Mouse (Mus musculus) spleen, postnatal 10 days (tissue): ENCODE data around the gene Gosr2.

Source experiments
- DNase-seq, 2 experiments: peaks; one replicate each; pipeline ENCODE4 v3.0.0; 2021 to 2022; ENCODE audit warnings: low spot score in 2 of 2

Gosr2 gene

DNA sequence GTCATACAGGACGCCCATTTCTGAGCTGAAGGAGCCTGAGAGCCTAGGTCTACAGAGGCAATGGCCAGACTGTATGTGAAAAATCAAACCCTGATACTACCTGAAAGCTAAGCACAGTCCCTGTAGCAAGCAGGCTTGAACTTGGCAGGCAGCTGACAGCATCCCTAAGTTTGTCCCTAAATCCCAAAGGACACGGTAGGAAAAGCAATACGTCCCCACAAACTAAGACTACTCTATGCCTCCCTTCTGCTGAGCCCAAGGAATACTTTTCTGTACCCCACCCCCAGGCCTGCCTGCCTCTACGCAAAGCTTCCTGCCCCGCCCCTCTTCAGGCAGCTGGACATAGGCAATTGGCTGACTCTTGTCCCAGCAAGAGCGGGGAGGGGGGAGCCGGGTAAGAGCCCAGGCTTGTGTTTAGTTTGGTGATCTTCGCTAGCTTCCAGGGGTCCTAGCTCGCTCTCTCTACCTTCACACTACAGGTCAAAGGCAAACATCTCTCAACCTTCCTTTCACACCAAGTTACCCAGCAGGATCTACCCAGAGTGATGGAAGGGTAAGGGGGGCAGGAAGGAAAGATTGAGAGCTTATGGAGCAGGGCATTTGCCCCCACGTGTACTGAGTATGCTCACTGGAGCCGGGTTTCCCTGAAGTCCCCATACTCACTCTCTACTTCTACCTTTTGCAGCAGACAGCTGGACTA lies 49.6 kb downstream of the Gosr2 start:
- no peak for DNase-seq

DNA sequence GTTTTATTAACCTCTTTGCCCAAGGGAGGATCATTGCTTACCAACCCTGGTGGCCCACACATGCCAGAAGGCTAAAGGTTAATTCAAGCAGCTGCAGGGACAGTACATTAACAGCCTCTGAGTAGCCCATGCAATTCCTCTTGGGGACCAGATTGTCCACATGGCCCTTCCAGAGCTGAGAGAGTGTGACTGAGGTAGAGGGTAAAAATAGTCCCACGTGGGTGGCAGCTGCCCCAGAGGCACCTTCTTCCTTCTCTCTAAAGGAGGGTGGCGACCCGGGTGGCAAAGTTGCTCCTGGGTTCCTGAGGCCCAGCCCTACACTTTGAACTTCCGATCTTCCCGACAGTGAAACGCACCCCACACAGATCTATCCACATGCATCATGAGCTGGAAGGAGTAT lies 51.4 kb downstream of the Gosr2 start:
- peak in 1 of 2 experiments; percentile 5 for DNase-seq

GRCm38 (mm10) chr11:103645731-103646130 lies 52.0 kb downstream of the Gosr2 start:
- no peak for DNase-seq

GRCm38 (mm10) chr11:103643211-103643610 lies 54.5 kb downstream of the Gosr2 start:
- DNase-seq = no peak

GRCm38 (mm10) chr11:103639407-103639946 lies 58.2 kb downstream of the Gosr2 start:
- peak in 1 of 2 experiments; percentile 48 for DNase-seq

DNA sequence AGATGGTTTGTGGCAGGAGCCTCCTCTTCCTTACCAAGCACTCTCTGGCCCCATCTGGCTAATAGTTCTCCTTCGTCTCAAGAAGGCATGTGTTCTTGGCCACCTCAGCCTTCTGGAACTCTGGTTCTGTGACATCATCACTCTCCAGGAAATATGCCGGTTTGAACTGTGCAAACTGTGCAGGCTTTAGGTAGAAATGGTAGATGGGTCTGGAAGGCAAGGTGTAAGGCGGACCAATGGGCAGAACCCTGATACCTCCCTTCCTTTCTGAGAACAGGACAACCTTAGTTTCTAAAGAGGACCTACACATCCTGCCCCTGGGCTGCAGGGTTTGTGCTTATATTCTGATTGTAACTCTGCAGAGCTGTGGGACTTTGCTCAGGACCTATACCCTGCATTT lies 58.9 kb downstream of the Gosr2 start, which contains the start of gene Lyzl6:
Gene Lyzl6, minus strand, starts transcription at position 101 of the 400 bp plus-strand sequence.
- no peak for DNase-seq

- DNase-seq = no peak
These were observed 61.4 kb downstream of the Gosr2 start for GRCm38 (mm10) chr11:103636261-103636660.

DNA sequence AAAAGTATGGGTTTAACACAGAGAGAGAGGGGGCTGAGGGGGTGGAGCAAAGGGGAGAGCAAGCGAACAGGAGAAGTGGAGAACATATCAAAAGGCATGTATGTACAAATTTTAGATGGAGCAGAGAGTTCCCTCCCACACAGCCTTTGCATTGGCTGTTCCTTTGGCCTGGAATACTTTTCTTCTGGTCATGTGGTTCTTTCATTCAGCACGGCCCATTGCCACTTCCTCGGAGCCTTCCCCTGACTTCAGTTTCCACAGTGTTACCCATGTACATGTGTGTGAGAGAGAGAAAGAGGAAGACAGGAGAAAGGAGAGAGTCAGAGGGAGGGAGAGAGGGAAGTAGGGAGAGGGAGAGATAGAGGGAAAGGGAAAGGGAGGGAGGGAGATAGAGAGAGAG lies 62.2 kb downstream of the Gosr2 start:
- DNase-seq = no peak

DNA sequence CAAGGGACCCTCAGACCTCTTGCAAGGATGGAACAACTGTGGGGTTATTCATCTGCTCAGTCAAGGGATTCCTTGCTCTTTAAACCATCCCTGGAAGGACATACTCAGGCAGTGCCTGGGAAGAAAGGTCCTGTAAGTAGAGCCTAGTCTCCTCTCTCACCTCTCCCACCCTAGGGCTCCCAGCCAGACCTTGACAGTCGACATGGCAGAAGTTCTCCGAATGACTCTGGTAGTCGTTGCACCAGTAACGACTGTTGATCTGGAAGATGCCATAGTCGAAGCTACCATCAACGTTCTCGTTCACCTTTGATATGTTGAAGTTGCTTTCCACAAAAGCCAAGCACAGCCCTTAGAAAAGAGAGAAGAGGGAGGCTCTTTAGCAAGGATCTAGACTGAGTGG lies 62.9 kb downstream of the Gosr2 start:
- no peak for DNase-seq

GRCm38 (mm10) chr11:103627453-103627852 lies 70.2 kb downstream of the Gosr2 start:
- DNase-seq = no peak
